Mouse (Mus musculus) bone marrow, adult 2 months (tissue): ENCODE results near the gene Arhgap36.

Experiments
- CTCF ChIP-seq: fragments of 200-500 bp; IDR thresholded peaks from 2 replicates; pipeline ENCODE4 v1.5.1; 2011; ENCODE audit warnings: low read length, control low read depth; ENCODE audit not compliant: control insufficient read depth, insufficient read depth
- POLR2A ChIP-seq: fragments of 200-500 bp; IDR thresholded peaks from 2 replicates; pipeline ENCODE4 v1.6.1; 2011; ENCODE audit warnings: low read depth, mild to moderate bottlenecking, control low read depth, low read length, borderline replicate concordance; ENCODE audit not compliant: control insufficient read depth

GRCm38 (mm10) chrX:49480846-49481245 lies 17.1 kb downstream of the Arhgap36 start:
- no peak for TF ChIP-seq CTCF
- no peak for TF ChIP-seq POLR2A
